Mouse (Mus musculus) embryonic facial prominence, embryonic 11.5 days (tissue): ENCODE results near the gene Gm8947. TPM values are rescaled to one million over a fixed set of nuclear protein-coding genes. Genes with fewer than 3 reads are reported as not detected.
"Not testable (repeated sequence)": the region's sequence is repeated elsewhere in the genome, so short reads cannot be mapped to it uniquely, and the experiment has no call there.

Experiments
- ATAC-seq: fragments of 200-750 bp; cut with Nextera tagmentation; replicated peaks from 2 replicates; pipeline ENCODE4 v1.8.0; 2017; ENCODE audit warnings: low read depth; ENCODE audit not compliant: insufficient number of reproducible peaks, low FRiP score, low TSS enrichment
- DNase-seq: peaks from one replicate; pipeline ENCODE4 v3.0.0-alpha.2; 2015; ENCODE audit warnings: low spot score
- H3K27ac ChIP-seq: fragments of 300-500 bp; sonication (generic); replicated peaks from 2 replicates; pipeline ENCODE4 v1.5.1; 2014; ENCODE audit warnings: mild to moderate bottlenecking, low read depth, low read length, control low read depth
- H3K27me3 ChIP-seq: fragments of 300-500 bp; sonication (generic); 2 replicates; pipeline ENCODE4 v1.6.1; 2014; ENCODE audit warnings: mild to moderate bottlenecking, low read length, moderate library complexity, mixed read lengths; ENCODE audit not compliant: control insufficient read depth, insufficient read depth
- H3K36me3 ChIP-seq: fragments of 300-500 bp; sonication (generic); replicated peaks from 2 replicates; pipeline ENCODE4 v1.6.1; 2014; ENCODE audit warnings: low read depth, mild to moderate bottlenecking, low read length, moderate library complexity, mixed read lengths; ENCODE audit not compliant: control insufficient read depth, insufficient read depth
- H3K4me1 ChIP-seq: fragments of 300-500 bp; sonication (generic); 2 replicates; pipeline ENCODE4 v1.6.1; 2014; ENCODE audit warnings: low read length, mixed read lengths; ENCODE audit not compliant: control insufficient read depth, insufficient read depth
- H3K4me2 ChIP-seq: fragments of 300-500 bp; sonication (generic); 2 replicates; pipeline ENCODE4 v1.6.1; 2014; ENCODE audit warnings: low read depth, mild to moderate bottlenecking, control low read depth, low read length, moderate library complexity
- H3K4me3 ChIP-seq: fragments of 300-500 bp; sonication (generic); 2 replicates; pipeline ENCODE4 v1.5.1; 2014; ENCODE audit warnings: low read depth, low read length, control low read depth
- H3K9ac ChIP-seq: fragments of 300-500 bp; sonication (generic); replicated peaks from 2 replicates; pipeline ENCODE4 v1.6.1; 2014; ENCODE audit warnings: mild to moderate bottlenecking, control low read depth, low read length
- H3K9me3 ChIP-seq: fragments of 300-500 bp; sonication (generic); replicated peaks from 2 replicates; pipeline ENCODE4 v1.6.1; 2016; ENCODE audit warnings: mild to moderate bottlenecking, low read length, inconsistent platforms, mixed read lengths; ENCODE audit not compliant: control insufficient read depth
- WGBS: fragments of 180-500 bp; shearing (Covaris S2); extraction: QIAGEN DNeasy Blood & Tissue Kit; methylation state at CpG from one replicate; pipeline ENCODE4 v1.1.7; 2014; 5-methylcytosine and 5-hydroxymethylcytosine counted together
- polyA plus RNA-seq: library from polyadenylated mRNA; unstranded; fragments of >200 nt; fragmentation: Nextera tagmentation; extraction: Ambion mirVana; gene quantifications from 2 replicates; pipeline ENCODE4 v1.2.1, GENCODE M21; 2014

The Gm8947 gene
- polyA plus RNA-seq, 1 experiment from 2014 or later = 0.45 TPM

DNA sequence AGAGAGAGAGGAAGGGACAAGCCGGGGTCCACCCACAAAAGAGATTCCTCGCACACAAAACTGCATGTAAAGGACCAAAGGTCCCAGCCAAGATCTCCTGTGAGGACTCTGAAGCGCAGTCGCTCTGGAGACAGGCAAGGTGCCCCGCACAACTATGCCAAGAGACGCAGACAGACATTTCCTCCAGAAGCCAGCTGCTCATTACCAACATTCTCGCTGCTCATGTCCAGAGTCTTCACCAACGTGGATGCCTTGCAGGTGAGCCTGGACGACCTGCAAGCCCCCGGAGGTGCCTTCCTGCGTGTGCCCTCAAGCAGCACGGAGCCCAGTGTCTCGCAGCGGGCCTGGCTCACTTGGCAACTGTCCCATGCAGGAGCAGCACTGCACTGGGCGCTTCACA, 563 bp downstream of the Gm8947 start:
- H3K4me1 ChIP-seq, H3K36me3 ChIP-seq, ATAC-seq, H3K9me3 ChIP-seq, H3K27ac ChIP-seq, H3K27me3 ChIP-seq, DNase-seq, H3K4me2 ChIP-seq, H3K9ac ChIP-seq, H3K4me3 ChIP-seq: not testable (repeated sequence)
- WGBS = 92% methylated on average over 12 of the region's 15 CpGs

DNA sequence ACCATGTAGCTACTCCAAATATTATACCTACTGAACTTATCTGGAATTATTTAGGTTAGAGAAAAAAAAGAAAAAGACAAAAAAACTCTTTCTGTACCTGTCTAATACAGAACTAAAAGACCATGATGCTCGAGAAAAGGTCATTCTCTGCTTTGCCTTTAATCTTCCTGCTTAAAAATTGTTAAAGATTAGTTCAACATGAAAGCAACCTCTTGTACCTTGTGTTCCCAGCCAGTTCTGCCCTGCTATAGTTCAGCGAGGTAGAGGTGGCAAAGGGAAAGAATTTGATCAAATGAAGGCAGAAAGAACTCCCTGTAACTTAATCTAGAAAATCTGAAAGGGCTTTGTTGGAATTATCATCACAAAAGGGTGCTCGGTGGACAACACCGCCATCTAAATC, 3.8 kb downstream of the Gm8947 start:
- H3K27me3 ChIP-seq, H3K9me3 ChIP-seq, H3K9ac ChIP-seq, DNase-seq, H3K27ac ChIP-seq, H3K4me2 ChIP-seq, H3K4me1 ChIP-seq, H3K36me3 ChIP-seq, ATAC-seq, H3K4me3 ChIP-seq: not testable (repeated sequence)
- WGBS = 75% methylated on average over 4 of the region's 4 CpGs

DNA sequence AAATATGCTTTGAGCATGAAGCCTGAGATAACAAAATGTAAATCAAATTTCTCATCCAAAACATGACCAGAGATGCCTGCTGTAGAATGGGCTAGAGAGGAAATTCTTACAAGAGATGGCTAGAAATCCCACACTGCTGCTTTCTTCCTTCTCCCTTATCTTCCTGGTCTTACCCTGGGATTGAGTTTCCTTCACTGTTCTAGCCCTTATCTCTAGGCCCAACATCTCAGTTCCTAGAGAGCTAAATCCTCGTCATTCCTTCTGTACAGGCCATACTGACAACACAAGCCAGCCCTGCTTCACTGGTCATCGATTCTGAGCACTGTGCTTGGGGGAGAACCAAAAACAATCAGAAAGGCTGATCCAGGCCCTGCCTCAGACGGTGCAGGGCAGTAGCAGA, 4.5 kb downstream of the Gm8947 start:
- not testable (repeated sequence) for ATAC-seq, H3K9ac ChIP-seq, DNase-seq, H3K36me3 ChIP-seq, H3K27me3 ChIP-seq, H3K4me1 ChIP-seq, H3K27ac ChIP-seq, H3K4me2 ChIP-seq, H3K4me3 ChIP-seq, H3K9me3 ChIP-seq
- 84% methylated on average over 3 of the region's 3 CpGs for WGBS

GRCm38 (mm10) chr1:151198120-151198519, 5.9 kb downstream of the Gm8947 start, which contains the start of gene Gm47995:
Gene Gm47995 (plus strand): TSS chr1:151198448.
- H3K27me3 ChIP-seq, H3K36me3 ChIP-seq, H3K27ac ChIP-seq, ATAC-seq, H3K4me2 ChIP-seq, DNase-seq, H3K9ac ChIP-seq, H3K4me3 ChIP-seq, H3K4me1 ChIP-seq, H3K9me3 ChIP-seq: not testable (repeated sequence)
- 62% methylated on average over 2 of the region's 4 CpGs for WGBS

DNA sequence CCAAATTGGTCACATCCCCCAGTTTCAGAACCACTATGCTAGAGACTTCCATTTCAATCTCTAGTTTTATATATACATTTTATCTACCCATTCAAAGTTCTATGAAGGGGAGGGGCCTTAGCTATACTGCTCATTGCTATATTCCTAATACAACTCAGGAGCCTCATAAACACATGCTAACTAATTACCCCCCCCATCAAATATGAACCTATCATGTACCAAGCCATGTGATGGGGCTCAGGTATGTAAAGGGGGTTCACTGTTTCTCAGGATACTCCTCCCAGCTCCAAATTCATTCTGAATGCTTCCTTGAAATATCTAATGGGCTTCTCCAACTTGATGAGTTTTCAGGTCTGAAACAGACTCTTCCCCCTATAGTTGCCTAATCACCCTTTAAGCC, 8.4 kb downstream of the Gm8947 start:
- not testable (repeated sequence) for H3K27ac ChIP-seq, ATAC-seq, H3K9ac ChIP-seq, H3K9me3 ChIP-seq, H3K4me3 ChIP-seq, H3K4me1 ChIP-seq, DNase-seq, H3K27me3 ChIP-seq, H3K36me3 ChIP-seq, H3K4me2 ChIP-seq

DNA sequence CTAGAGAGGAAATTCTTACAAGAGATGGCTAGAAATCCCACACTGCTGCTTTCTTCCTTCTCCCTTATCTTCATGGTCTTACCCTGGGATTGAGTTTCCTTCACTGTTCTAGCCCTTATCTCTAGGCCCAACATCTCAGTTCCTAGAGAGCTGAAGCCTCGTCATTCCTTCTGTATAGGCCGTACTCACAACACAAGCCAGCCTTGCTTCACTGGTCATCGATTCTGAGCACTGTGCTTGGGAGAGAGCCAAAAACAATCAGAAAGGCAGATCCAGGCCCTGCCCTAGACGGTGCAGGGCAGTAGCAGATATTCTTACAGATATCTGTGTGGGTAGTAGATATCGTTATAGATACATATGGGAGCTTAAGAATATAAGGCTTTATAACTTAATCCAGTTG, 10.6 kb downstream of the Gm8947 start:
- whole genome bisulfite sequencing = 89% methylated on average over 3 of the region's 5 CpGs
- not testable (repeated sequence) for H3K27me3 ChIP-seq, H3K9ac ChIP-seq, H3K27ac ChIP-seq, ATAC-seq, H3K4me3 ChIP-seq, H3K9me3 ChIP-seq, DNase-seq, H3K4me2 ChIP-seq, H3K36me3 ChIP-seq, H3K4me1 ChIP-seq

DNA sequence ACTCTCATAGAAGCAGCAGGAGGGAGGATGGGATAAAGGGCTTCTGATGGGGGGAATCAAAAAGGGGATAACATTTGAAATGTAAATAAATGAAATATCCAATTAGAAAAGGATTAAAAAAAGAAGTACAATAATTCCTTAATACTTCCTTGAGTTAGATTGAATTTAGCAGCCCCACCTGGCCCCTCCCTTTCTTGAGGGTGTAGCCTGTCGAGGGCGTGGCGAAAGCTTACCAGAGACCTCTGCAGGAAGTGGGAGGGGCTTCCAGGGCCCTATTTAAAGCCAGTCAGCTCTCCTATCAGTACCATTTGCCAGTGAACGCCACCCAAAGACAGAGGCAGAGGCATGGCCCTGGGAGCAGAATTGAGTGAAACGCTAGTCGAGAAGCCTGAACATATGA, 11.6 kb downstream of the Gm8947 start, which contains the start of gene 3110040M04Rik:
Gene 3110040M04Rik, plus strand, starts transcription at position 304 of the 400 bp plus-strand sequence.
- WGBS = no CpG with 5 or more reads among the region's 6 CpGs

DNA sequence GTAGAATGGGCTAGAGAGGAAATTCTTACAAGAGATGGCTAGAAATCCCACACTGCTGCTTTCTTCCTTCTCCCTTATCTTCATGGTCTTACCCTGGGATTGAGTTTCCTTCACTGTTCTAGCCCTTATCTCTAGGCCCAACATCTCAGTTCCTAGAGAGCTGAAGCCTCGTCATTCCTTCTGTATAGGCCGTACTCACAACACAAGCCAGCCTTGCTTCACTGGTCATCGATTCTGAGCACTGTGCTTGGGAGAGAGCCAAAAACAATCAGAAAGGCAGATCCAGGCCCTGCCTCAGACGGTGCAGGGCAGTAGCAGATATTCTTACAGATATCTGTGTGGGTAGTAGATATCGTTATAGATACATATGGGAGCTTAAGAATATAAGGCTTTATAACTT, 16.3 kb downstream of the Gm8947 start:
- not testable (repeated sequence) for H3K9me3 ChIP-seq, H3K27me3 ChIP-seq, H3K27ac ChIP-seq, H3K4me2 ChIP-seq, H3K36me3 ChIP-seq, H3K4me3 ChIP-seq, DNase-seq, ATAC-seq, H3K9ac ChIP-seq, H3K4me1 ChIP-seq
- 76% methylated on average over 3 of the region's 5 CpGs for WGBS

More for the DNA sequence above, 11.6 kb downstream of the Gm8947 start, which contains the start of gene 3110040M04Rik:
- not testable (repeated sequence) for H3K27ac ChIP-seq, H3K9ac ChIP-seq, H3K9me3 ChIP-seq, DNase-seq, H3K4me3 ChIP-seq, ATAC-seq, H3K36me3 ChIP-seq, H3K4me2 ChIP-seq, H3K4me1 ChIP-seq, H3K27me3 ChIP-seq
